Mouse (Mus musculus): ENCODE data around the gene Dgkh.

- no peak for TF ChIP-seq CTCF (IDR thresholded peaks at IDR 0.05; ENCODE audit: insufficient read depth, low read depth, low read length)
- no peak for TF ChIP-seq POLR2A (IDR thresholded peaks at IDR 0.05; ENCODE audit: insufficient read depth, low read depth, low read length)
These were observed 192.8 kb downstream of the Dgkh start for GRCm38 (mm10) chr14:78539821-78540220.

All from olfactory bulb, adult 2 months (tissue).